Mouse (Mus musculus): Measurements from ENCODE around the gene Prkcb.
A peak's percentile ranks its signal among the peaks of the same experiment; 100 is the strongest.
"Not testable (repeated sequence)": the region's sequence is repeated elsewhere in the genome, so short reads cannot be mapped to it uniquely, and the experiment has no call there.

Prkcb gene

DNA sequence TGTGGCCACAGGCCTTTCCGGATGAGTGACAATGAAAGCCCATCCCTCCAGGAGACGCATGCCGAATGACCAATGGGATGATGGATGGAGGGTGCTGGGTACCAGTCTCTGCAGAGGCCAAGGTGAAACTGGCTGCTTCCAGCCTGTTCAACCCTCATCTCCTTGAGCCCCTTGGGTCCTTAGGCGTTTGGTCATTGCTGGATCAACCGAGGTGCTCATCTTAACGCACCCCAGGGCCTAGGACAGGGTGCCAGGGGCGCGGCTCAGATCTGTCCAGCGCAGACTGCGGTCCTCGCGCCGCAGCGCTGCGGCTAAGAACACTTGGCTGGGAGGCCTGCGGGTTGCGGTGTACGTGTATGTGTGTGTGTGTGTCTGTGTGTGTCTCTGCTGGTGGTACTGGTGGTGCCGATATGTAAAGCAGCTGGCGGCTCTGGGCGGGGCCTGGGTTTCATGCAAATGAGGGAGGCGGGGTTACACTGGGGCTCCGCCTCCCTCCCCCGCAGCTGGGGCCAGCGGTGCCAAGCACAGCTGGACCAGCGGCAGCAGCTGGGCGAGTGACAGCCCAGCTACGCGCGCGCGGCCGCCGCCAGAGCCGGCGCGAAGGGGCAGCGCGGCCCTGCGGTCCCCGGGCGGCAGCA, at the start of gene Prkcb:
Gene Prkcb, plus strand, starts transcription at position 147 of the 638 bp plus-strand sequence.
- DNase-seq, result peak; percentile 74 to 80

DNA sequence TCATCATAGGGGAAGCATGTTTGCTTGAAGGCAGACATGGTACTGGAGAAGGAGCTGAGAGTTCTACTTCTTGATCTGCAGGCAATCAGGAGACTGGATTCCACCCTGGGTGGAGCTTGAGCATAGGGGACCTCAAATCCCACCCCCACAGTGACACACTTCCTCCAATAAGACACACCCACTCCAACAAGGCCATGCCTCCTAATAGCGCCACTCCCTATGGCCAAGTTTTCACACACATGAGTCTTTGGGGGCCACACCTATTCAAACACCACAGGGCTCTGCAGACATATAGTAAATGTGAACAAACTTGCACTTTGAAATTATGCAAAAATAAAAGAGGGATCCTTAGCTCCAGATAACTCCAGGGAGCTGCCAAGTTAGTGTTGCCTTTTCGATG, 49.6 kb upstream of the Prkcb start:
- no peak for DNase-seq

DNA sequence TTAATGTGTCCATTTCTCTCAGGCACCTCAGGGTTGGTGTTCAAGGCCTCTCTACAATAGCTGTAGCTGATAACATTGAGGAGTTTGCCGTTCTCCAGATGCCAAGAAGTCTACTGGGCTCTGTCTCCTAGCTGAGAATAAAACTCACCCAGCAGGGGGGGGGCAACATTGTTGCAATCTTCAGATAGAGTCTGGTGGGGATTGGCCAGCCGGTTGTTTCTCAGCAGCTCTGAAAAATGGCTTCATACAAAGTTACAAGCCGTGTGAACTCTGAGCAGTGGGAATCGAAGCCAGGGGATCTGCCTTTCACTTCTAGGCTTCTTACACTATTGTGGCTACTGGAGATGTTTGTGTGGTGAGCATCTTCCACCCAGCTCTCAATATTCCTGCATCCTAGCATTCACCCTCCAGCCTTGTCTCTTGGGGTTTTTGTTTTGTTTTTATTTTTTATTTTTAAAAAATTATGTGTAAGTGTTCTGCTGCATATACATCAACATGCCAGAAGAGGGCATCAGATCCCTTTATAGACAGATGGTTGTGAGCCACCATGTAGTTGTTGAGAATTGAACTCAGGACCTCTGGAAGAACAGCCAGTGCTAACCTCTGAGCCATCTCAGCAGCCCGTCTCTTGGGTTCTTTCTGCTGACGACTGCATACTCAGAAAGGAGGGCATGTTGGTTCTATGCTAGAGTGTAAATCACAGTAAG, 48.0 kb upstream of the Prkcb start:
- DNase-seq, result no peak

DNA sequence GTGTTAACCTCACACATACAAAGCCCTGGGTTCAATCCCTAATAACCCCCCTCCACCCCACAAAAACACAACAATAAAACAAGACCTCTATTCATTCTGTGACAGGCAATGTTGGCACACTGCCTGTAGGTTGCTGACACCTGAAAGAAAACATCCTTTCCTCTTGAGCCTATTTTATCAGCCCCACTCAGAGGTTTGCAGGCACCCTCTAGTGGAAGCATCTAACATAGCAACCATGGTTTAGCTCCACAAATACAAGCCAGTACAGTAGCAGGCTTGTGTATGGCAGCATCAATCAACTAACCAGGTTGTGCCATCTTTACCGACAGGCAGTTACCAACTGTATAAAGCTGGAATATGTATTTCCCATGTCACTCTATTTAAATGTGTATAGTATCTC, 46.3 kb upstream of the Prkcb start:
- DNase-seq, result peak; percentile 20 to 40

DNA sequence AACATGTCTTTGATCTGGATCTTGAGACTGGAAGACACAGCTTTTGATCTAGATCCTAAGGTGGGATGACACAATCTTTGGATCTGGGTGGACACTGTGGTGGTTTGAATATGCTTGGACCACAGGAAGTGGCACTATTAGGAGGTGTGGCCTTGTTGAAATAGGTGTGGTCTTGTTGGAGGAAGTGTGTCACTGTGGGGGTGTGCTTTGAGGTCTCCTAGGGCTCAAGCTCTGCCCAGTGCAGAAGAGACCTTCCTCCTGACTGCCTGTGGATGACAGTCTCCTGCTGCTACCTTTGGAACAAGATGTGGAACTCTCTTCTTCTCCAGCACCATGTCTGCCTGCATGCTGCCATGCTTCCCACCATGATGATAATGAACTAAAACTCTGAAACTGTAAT, 45.8 kb upstream of the Prkcb start:
- DNase-seq, result not testable (repeated sequence)

DNA sequence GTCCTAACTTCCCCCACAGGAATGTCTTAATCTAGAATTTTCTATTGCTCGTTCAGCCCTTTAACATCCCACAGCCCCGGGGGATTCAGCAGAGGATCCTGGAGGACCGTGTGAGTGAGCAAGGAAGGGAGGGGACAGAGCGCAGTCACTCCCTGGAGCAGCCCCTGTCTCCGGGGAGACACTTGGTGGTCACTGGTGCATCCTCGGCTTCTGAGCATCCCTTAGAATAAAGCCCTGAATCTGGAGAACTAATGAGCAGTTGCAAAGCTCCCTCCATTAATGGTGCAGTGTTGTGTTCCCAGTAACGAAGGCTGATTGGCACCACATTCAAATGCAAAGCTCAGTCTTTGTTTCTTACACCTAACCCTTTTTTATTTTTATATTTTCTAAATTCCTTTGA, 44.4 kb upstream of the Prkcb start:
- DNase-seq, result no peak

DNA sequence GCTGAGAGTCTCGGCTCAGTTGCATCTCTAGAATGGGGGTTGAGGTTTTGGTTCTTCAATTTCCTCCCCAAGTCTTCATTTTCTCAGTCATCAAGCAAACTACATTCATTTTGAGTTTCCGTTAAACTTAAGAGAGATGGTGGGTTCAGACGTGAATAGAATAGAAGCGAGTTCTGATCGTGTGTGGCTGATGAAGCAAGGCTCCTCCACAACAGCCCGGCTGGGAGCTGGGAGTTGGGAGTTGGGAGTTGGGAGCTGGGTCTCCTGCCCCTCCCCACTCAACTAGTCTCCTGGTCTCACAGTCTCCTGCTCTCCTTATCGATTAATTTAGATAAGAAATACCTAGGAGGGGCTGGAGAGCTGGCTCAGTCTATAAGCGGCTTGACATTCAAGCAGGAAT, 44.0 kb upstream of the Prkcb start:
- DNase-seq, result no peak

DNA sequence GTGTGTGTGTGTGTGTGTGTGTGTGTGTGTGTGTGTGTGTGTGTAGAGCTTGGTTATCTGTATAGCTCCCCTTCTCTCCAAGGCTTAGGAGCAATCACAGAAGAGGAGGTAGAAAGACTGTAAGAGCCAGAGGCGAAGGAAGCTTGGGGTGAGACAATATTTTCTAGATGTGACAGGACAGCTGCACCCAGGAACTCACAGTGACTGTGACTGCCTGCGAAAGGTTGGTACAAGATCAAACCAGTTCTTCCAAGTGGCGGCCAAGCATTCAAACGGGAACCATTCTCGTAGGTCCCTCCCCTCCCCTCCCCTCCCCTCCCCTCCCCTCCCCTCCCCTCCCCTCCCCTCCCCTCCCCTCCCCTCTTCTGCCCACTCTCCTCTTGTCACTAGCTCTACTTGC, 42.6 kb upstream of the Prkcb start:
- no peak for DNase-seq

DNA sequence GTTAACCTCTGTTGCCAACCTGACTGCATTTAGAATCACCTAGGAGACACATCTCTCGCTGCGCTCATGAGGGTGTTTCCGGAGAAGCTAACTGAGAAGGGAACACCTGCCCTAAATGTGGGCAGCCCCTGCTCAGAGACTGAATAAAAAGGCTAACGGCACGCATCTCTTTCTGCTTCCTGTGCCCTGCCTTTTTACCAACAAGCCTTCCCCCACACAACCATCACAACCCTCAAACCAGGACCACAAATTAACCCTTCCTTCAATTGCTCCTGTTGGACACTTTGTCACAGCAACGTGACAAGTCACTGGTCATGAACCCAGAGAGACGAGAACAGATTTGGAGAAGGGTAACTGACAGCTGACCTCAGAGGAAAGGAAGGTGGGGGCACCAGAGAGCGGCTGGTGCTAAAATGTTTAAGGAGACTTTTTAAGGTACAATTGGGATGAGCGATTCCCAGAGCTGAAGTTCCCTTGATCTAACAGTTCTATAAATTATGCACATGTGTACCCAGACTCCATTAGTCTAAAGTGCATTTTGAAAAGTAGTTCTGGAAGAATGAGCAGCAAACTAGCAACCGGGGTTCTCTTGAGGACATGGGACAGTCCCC, 41.2 kb upstream of the Prkcb start:
- no peak for DNase-seq

DNA sequence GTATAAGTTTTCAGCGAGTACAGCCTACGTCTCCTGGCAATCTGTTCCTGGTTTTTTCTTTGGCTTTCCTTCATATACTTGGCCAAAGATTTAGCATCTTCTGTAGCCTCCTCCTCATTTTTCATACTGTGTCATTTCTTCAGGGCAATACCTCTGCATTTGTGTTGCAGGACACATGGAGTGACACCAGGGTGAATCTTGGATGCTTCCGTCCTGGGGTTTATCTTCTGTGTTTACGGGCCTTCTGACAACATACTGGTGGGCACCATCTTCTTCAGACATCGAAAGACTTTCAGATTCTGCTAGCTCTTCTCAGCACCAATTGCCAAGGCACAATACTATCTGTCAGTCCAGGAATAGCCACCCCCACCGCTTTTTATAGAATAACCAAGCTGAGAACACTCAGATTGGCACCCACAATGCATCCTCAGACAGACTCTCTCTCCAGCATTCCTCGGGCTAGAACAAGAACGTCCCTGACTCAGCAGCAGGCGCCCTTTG, 39.2 kb upstream of the Prkcb start:
- DNase-seq, result no peak

DNA sequence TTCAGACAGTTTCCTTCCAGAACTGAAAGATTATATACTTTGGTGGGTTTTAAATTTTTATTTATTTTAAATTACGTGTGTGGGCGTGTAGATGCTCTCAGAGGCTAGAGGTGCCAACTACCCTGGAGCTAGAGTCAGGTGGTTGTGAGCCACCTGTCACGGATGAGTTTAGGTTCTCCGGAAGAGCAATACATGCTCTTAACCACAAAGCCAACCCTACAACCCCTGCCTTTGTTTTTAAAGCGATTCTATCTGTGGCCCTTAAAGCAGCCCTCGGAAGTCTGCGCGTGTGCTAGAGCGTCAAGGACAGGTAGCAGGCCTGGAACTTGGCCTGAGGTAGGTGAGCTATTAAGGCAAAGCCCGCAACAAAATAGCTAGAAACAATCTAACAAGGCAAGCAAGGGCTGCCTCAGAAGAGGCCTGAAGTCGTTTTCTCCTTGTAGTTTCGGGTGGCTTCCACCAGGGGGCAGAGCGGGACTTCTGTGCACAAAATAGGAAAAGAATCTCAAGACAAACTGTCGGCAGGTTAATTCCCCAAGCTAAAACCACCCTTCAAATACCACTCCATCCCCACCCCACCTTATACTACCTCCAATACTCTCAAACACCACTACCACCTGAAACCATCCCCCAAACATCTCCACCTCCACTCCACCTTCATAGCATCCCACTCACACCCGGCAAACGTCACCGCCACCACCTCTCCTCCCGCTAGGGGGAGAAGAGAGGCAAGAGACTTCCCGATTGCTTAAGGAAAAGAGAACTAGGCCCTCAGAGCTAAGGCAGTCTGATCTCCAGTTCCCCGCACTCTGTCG, 37.1 kb upstream of the Prkcb start:
- DNase-seq, result peak; percentile 83 to 90

DNA sequence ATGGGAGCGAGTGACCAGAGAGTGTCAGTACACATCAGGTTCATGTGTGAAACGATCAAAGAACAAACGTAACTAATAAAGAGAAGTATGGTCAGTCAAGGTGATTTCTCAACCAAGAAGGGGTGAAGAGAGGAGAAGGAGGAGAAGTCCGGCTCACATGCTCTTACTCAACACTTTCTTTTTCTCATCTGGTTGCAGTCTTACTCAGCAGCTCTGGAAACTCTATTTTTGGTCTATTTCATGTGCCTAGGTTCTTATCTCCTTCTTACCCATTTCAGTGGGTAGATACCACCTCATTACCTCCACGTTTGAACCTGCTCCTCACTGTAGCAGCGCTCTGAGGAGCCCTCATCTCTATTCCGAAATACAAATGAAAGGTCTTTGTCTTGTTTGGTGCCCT, 31.8 kb upstream of the Prkcb start:
- DNase-seq, result no peak

DNA sequence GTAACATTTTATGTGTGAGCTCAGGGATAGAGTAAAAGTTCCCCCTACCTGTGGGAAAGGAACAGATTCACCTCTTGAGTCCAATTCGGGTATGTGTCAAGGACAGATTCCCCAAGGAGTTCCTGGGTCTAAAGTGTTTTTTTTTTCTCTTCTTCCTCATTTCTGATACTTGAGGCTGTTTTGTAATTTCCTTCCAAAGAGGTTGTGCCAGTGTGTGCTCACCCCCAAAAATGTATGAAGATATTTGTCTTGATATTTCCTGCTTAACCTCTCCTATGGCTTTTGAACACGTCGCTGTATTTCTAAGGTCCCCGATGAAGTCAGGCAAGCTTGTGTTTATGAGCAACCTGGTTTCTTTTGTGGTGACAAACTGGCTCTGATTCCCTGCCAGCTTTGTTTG, 30.0 kb upstream of the Prkcb start:
- DNase-seq, result no peak

DNA sequence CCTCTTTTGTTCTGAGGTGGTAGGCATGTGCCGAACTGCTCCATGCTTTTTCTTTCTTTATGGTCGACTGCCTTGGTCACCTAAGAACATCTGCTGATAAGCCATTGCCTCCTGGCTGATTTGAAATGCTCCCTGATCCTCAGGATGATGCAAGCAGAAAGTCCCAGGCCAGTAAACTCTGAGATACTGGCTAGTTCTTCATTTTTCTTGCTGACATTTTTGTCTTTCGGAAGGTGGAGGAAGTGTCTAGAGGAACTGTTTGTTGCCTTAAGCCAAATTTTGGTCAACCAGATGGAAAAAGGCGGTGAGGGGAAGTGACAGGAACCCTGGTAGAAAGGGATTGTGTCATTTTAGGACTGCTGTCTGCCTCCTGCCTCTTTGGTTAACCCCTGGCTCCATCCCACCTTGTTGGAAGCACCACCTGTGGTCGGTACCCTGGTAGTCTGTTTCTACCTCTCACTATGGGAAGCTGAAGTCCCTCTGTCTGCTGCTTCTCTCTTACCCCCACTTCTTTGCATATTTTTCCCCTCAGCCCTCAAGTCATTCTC, 28.4 kb upstream of the Prkcb start:
- no peak for DNase-seq

DNA sequence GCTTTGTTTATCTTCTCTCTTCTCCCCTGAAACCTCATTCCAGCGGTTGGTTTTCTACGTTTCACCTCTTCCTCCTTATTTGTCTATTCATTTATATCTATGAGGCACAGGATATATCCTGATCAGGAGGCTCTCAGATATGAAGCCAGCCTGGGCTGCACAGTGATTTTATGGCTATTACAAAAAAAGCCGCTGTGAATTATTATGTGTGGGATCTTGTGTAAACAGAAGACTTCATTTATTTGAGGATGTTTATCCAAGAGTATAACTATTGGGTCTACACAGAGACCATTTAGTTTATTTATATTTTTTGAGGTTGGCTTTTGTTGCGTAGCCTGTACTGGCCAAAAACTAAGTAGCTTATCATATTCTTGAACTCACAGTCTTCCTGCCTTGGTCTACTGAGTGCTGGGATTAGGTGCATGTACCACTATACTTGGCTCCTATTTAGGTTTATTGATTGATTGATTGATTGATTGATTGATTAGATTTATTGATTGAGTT, 19.5 kb upstream of the Prkcb start:
- no peak for DNase-seq

DNA sequence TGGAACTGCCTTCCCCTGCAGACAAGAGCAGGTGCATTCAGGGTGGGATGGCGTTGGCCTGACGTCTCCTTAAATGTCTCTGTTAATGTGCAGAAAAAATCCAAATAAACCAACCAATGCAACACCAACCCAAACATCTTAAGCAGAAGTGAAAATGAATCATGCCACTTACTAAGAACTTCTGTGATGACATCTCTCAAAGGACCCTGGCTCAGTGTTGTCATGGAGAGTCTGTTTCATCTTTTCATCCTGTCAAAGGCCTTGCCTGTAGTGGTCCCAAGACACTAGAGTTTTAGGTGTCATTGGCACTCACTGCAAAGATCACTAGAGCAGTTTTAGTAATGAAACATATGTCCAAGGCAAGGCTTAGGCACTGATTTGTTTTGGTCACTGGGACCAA, 16.2 kb upstream of the Prkcb start:
- no peak for DNase-seq

DNA sequence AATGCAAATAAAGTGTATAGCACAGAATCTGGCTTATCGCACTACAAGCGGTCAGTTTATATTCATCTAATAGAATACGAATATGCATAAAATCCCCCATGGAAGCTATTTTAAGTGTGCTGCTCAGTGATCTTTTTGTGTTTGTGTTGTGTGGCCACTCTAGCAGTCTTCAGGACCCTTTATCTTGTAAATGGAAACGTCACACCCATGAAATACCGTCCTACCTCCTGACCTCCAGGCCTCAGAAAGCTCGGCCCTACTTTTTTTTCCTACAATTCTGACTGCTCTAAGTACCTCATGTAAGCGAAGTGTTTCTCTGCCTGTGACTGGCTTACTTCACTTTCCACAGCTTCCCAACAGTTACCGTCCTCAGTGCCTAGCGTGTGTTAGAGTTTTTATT, 9.0 kb upstream of the Prkcb start:
- no peak for DNase-seq

DNA sequence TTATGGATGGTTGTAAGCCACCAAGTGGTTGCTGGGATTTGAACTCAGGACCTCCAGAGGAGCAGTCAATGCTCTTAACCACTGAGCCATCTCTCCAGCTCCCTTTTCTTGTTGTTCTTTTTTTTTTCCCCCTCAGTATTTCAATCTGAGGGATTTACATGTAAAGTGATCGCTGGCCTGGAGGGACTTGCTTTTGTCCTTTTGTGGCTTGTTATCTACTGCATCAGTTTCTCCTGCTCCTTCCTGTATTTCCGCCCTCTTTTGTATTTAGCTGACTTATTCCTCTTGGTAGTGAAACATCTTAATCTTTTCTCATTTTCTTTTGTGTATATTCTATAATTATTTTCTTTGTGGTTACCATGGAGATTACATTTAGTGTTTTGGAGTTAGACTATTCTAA, 8.2 kb upstream of the Prkcb start:
- DNase-seq, result no peak

DNA sequence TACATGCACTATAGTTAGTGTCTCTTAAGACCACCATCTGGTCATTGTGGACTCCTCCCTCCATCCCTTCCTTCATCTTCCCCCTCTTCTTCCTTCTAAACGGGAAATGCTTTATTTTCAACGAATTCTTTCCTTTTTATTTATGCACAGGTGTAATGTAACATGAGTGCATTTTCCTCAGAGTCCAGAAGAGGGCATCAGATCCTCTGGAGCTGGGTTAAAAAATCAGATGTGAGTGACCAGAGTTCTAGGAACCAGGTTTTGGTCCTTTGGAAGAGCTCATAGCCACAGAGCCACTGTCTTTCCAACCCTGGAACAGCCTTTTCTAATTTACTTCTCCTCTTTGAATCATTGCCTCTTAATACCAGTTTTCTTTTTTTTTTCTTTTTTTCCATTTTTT, 6.0 kb upstream of the Prkcb start:
- DNase-seq, result no peak

DNA sequence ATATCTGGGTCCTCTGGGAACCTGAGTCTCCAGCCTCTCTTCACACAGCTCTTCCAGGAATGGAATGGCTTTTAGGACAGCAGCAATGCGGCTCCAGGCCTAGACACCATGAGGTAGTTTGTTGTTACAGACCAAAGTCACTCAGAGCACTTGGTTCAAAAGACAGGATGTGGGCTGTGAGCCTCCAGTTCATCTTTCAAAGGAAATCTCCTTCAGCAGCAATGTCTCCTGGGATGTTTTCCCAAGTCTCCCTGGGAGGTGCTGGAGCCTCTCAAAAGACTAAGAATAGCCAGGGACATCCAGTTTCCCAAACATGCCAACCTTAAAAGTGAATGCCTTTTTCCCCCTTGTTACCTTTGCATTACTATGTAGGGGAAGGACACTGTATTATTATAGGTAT, 1.3 kb upstream of the Prkcb start:
- DNase-seq, result peak in 1 of 2 experiments; percentile 9

DNA sequence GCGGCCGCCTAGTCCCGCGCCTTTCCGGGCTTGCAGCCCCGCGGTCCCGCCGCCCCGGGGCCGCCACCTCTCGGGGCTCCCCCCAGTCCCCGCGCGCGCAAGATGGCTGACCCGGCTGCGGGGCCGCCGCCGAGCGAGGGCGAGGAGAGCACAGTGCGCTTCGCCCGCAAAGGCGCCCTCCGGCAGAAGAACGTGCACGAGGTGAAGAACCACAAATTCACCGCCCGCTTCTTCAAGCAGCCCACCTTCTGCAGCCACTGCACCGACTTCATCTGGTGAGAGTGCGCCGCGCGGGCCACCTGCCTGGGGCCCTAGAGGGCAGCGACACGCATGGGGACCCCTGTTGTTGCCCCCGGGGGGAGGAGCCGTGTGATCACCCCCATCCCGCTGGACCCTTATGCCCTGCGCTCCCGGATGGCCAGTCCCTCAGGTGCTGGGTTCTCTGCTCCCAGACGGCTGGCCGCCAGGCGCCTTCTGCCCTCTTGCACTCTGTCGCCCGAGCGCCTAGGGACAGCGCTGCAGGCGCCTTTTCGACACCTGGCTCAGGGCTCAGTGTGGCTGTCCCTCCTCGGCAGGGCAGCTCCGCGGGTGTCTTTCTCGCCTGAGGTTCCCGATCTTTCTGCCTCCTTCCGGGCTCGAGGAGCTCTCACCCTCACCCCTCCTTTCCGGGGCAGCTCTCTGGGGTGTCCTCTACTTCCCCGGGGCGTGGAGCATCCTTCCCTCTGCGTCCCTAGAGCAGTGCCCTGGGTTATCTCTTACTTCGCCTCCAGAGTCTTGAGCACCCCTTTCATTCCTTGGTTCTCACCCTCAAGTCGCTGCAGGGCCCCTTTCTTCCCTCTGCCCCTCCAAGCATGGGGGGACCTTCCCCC, 926 bp downstream of the Prkcb start:
- DNase-seq, result peak; percentile 64 to 67

DNA sequence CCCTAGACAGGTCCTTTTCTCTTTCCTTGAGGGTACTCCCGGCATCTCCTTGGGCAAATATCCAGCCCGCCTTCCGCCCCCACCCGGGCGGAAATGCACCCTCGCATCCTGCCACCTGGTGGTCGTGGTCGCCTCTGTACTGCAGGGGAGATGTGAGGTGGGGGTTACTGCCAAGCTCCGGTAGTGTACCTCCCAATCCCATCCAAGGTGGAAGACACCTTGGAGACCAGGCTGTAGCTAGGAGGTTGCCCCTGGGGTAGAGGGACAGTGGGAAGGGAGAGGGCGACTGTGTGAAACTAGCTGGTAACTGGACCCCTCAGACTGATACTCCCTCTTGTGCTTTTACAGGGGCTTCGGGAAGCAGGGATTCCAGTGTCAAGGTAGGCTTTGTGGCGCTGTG, 1.6 kb downstream of the Prkcb start:
- DNase-seq, result peak; percentile 57 to 67

All from cerebellum, postnatal 36 days (tissue).